Mouse (Mus musculus) spleen, adult 18-20 months (tissue): ENCODE results near the gene Pip5kl1.

ENCODE experiments used
- DNase-seq, 2 experiments: peaks; one replicate each; pipeline ENCODE4 v3.0.0; 2022; ENCODE audit warnings: mixed read lengths in 2 of 2

The Pip5kl1 gene

GRCm38 (mm10) chr2:32587731-32588321, 13.2 kb downstream of the Pip5kl1 start:
- DNase-seq: peak; percentile 46 to 54

GRCm38 (mm10) chr2:32589213-32589795, 14.7 kb downstream of the Pip5kl1 start:
- DNase-seq: no peak

GRCm38 (mm10) chr2:32590224-32590623, 15.6 kb downstream of the Pip5kl1 start:
- no peak for DNase-seq

GRCm38 (mm10) chr2:32591249-32591648, 16.7 kb downstream of the Pip5kl1 start:
- DNase-seq: no peak

GRCm38 (mm10) chr2:32596725-32597124, 22.1 kb downstream of the Pip5kl1 start:
- no peak for DNase-seq

- no peak for DNase-seq
Measured at GRCm38 (mm10) chr2:32597248-32597647, 22.7 kb downstream of the Pip5kl1 start.

GRCm38 (mm10) chr2:32597699-32598098, 23.1 kb downstream of the Pip5kl1 start:
- DNase-seq: no peak

- no peak for DNase-seq
Measured at GRCm38 (mm10) chr2:32598506-32598905, 23.9 kb downstream of the Pip5kl1 start.

GRCm38 (mm10) chr2:32599409-32599808, 24.8 kb downstream of the Pip5kl1 start, which contains the start of gene St6galnac6:
St6galnac6 (plus strand) TSS chr2:32599709.
- DNase-seq: no peak

- DNase-seq: peak in 1 of 2 experiments; percentile 33
Measured at GRCm38 (mm10) chr2:32601417-32602065, 26.9 kb downstream of the Pip5kl1 start.

GRCm38 (mm10) chr2:32602600-32603054, 28.0 kb downstream of the Pip5kl1 start:
- DNase-seq: peak; percentile 64 to 88

GRCm38 (mm10) chr2:32604631-32605030, 30.0 kb downstream of the Pip5kl1 start:
- no peak for DNase-seq

- peak; percentile 70 to 83 for DNase-seq
Measured at GRCm38 (mm10) chr2:32606161-32607142, 31.9 kb downstream of the Pip5kl1 start.

- peak in 1 of 2 experiments; percentile 36 for DNase-seq
Measured at GRCm38 (mm10) chr2:32607262-32607947, 32.8 kb downstream of the Pip5kl1 start.

GRCm38 (mm10) chr2:32608141-32608777, 33.7 kb downstream of the Pip5kl1 start:
- peak in 1 of 2 experiments; percentile 46 for DNase-seq

- DNase-seq: no peak
Measured at GRCm38 (mm10) chr2:32608778-32609435, 34.3 kb downstream of the Pip5kl1 start.

- DNase-seq: peak in 1 of 2 experiments; percentile 40
Measured at GRCm38 (mm10) chr2:32610610-32611229, 36.1 kb downstream of the Pip5kl1 start.

GRCm38 (mm10) chr2:32612274-32612673, 37.7 kb downstream of the Pip5kl1 start:
- DNase-seq: no peak

- no peak for DNase-seq
Measured at GRCm38 (mm10) chr2:32617109-32617508, 42.5 kb downstream of the Pip5kl1 start.

- no peak for DNase-seq
Measured at GRCm38 (mm10) chr2:32617601-32618000, 43.0 kb downstream of the Pip5kl1 start.
